Mouse (Mus musculus): ENCODE results near the gene Tbx2.

Tbx2 gene

GRCm38 (mm10) chr11:85825031-85825430 is 7.3 kb upstream of the Tbx2 start:
- in situ Hi-C loops (cut with MboI, MseI): no loop called here

GRCm38 (mm10) chr11:85825823-85826222 is 6.5 kb upstream of the Tbx2 start:
- in situ Hi-C loops (cut with MboI, MseI): no loop called here

- in situ Hi-C loops (cut with MboI, MseI): no loop called here
Observed at GRCm38 (mm10) chr11:85827342-85827741, 5.0 kb upstream of the Tbx2 start.

GRCm38 (mm10) chr11:85828691-85829519 is 3.4 kb upstream of the Tbx2 start:
- in situ Hi-C loops (cut with MboI, MseI): no loop called here

- in situ Hi-C loops (cut with MboI, MseI): no loop called here
Observed at GRCm38 (mm10) chr11:85829520-85830440, 2.6 kb upstream of the Tbx2 start.

- in situ Hi-C loops (cut with MboI, MseI): no loop called here
Observed at GRCm38 (mm10) chr11:85830901-85831341, 1.4 kb upstream of the Tbx2 start.

- in situ Hi-C loops (cut with MboI, MseI): no loop called here
Observed at GRCm38 (mm10) chr11:85831656-85832230, 608 bp upstream of the Tbx2 start.

- in situ Hi-C loops (cut with MboI, MseI): no loop called here
Observed at GRCm38 (mm10) chr11:85833081-85833521, 750 bp downstream of the Tbx2 start.

GRCm38 (mm10) chr11:85833761-85834385 is 1.5 kb downstream of the Tbx2 start:
- in situ Hi-C loops (cut with MboI, MseI): no loop called here

- in situ Hi-C loops (cut with MboI, MseI): no loop called here
Observed at GRCm38 (mm10) chr11:85834386-85834931, 2.1 kb downstream of the Tbx2 start.

GRCm38 (mm10) chr11:85835001-85835752 is 2.8 kb downstream of the Tbx2 start:
- in situ Hi-C loops (cut with MboI, MseI): loop anchor here in 1 of 2 experiments (5.0 kb wide), 1 partner anchor 1308 kb away; the partner anchor contains the start of gene Lhx1

GRCm38 (mm10) chr11:85835753-85836522 is 3.6 kb downstream of the Tbx2 start:
- in situ Hi-C loops (cut with MboI, MseI): loop anchor here in 1 of 2 experiments (5.0 kb wide), 1 partner anchor 1309 kb away; the partner anchor contains the start of gene Lhx1

GRCm38 (mm10) chr11:85836523-85837290 is 4.4 kb downstream of the Tbx2 start:
- in situ Hi-C loops (cut with MboI, MseI): loop anchor here in 1 of 2 experiments (5.0 kb wide), 1 partner anchor 1309 kb away; the partner anchor contains the start of gene Lhx1

- in situ Hi-C loops (cut with MboI, MseI): loop anchor here in 1 of 2 experiments (5.0 kb wide), 1 partner anchor 1310 kb away; the partner anchor contains the start of gene Lhx1
Observed at GRCm38 (mm10) chr11:85837291-85837647, 4.9 kb downstream of the Tbx2 start.

GRCm38 (mm10) chr11:85837648-85838423 is 5.5 kb downstream of the Tbx2 start:
- in situ Hi-C loops (cut with MboI, MseI): loop anchor here in 1 of 2 experiments (5.0 kb wide), 1 partner anchor 1311 kb away; the partner anchor contains the start of gene Lhx1

- in situ Hi-C loops (cut with MboI, MseI): loop anchor here in 1 of 2 experiments (5.0 kb wide), 1 partner anchor 1311 kb away; the partner anchor contains the start of gene Lhx1
Observed at GRCm38 (mm10) chr11:85838424-85839257, 6.3 kb downstream of the Tbx2 start.

Measured in T-helper 17 cell (primary cell).